Mouse (Mus musculus): Measurements from ENCODE around the gene Rbp2. TPM values are rescaled to one million over a fixed set of nuclear protein-coding genes. Genes with fewer than 3 reads are reported as not detected.

The Rbp2 gene
- polyA plus RNA-seq, 1 experiment from 2014 or later: 0.89 TPM

DNA sequence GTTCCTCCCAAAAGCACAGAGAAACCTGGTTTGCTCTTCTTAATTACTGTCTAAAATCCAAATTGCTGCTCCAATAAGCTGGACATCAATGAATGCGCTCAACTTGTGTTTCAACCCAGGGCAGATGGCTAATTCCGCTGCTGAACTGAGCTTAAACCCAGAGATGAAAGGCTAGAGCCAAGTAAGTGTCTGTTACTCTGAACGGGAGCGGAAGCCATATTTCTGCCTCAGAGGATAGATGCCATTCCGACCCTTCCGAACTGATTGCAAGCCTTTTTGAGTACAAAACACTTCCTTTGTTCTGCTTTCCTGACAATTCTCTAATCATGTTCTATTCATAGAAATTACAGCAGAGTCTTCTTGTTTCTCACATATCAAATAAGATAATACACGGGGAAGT, 41.3 kb downstream of the Rbp2 start:
- no peaks in the 10 kb centered on the region for H3K9me3 ChIP-seq
- H3K4me1 ChIP-seq: peaks cover 24% of the 10 kb centered on the region
- H3K4me3 ChIP-seq: no peak overlapping the region
- no peak overlapping the region for H3K9ac ChIP-seq
- ATAC-seq (replicated peaks): no peak
- H3K27ac ChIP-seq: no peak overlapping the region
- WGBS: 76% methylated on average over 7 of the region's 7 CpGs
- no peaks in the 10 kb centered on the region for H3K36me3 ChIP-seq (replicated peaks)
- H3K27me3 ChIP-seq (replicated peaks): no peaks in the 10 kb centered on the region
- H3K4me2 ChIP-seq: no peak overlapping the region

DNA sequence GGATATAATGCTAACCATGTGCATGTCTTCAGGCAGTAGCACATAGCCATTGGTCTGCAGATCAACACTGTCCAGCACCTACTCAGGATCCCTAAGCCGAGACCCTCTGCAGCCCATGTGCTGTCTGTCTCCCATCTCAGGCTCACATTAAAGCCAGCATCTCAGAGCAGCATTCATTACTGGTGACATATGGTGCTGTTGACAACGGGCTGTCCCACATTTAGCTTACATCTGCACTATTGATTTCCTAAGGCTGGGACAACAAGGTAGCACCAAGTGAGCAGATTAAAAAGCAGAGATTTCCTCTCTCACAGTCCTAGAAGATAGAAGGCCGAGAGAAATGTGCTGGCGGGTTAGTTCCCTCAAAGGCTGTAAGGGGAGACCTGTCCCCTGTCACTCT, 43.9 kb downstream of the Rbp2 start:
- no peaks in the 10 kb centered on the region for H3K36me3 ChIP-seq (replicated peaks)
- no peak overlapping the region for H3K9ac ChIP-seq
- H3K27me3 ChIP-seq (replicated peaks): no peaks in the 10 kb centered on the region
- no peak overlapping the region for H3K27ac ChIP-seq
- H3K4me2 ChIP-seq: no peak overlapping the region
- peaks cover 11% of the 10 kb centered on the region for H3K4me1 ChIP-seq
- ATAC-seq (replicated peaks): no peak
- no peak overlapping the region for H3K4me3 ChIP-seq
- no peaks in the 10 kb centered on the region for H3K9me3 ChIP-seq
- WGBS: 73% methylated on average over 4 of the region's 4 CpGs

DNA sequence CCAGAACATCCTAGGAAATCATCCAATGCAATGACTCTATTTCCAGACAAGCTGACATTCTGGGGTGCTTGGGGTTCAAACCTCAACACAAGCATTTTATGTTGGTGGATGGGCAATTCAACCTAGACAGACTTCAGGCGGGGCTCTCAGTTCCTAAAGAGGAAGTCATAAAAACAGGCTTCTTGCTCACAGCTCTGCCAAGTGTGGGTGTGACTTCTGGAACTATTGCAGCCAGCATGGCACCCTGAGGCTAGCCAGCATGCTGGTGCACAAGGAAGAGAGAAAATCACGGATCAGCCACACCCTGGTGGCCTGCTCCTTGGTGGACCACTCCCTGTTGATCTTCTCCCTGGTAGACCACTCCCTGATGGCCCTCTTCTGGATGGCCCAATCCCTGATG, 45.1 kb downstream of the Rbp2 start:
- H3K4me1 ChIP-seq: no peaks in the 10 kb centered on the region
- H3K36me3 ChIP-seq (replicated peaks): no peaks in the 10 kb centered on the region
- H3K9ac ChIP-seq: no peak overlapping the region
- H3K4me2 ChIP-seq: no peak overlapping the region
- 65% methylated on average over 2 of the region's 2 CpGs for WGBS
- no peak for ATAC-seq (replicated peaks)
- H3K9me3 ChIP-seq: no peaks in the 10 kb centered on the region
- H3K27ac ChIP-seq: no peak overlapping the region
- no peak overlapping the region for H3K4me3 ChIP-seq
- no peaks in the 10 kb centered on the region for H3K27me3 ChIP-seq (replicated peaks)

DNA sequence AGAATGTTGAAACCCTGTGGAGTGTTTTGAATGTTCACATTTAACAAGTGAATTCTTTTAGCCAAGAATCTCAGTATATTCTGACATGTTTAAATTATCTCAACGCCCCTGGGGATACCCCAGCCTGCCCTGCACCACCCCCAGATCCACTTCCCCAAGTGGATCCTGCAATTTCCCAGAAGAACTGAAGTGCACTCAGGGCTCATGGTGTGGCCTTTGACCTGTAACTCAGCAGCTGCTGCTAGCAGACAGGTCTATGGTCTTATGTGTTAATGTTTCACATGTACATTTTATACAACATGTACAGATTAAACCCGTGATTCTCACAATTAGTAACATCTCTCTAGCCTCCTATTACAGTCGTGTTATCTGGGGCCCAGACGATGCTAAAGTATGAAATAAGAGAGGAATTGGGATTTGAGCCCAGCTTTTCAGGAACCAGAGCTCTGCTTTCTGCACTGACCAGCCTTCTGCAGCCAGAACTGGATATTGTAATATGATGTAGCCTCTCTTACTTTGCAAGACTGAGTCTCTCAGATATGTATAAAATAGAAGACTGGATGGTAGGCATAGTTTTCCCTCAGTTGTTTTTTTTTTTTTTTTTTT, 48.9 kb downstream of the Rbp2 start:
- H3K9ac ChIP-seq: no peak overlapping the region
- no peak overlapping the region for H3K27ac ChIP-seq
- H3K4me2 ChIP-seq: no peak overlapping the region
- H3K4me1 ChIP-seq: 0 out of 2 replicates have a peak, but pooled peaks cover 8% of the 10 kb centered on the region
- H3K9me3 ChIP-seq: no peaks in the 10 kb centered on the region
- H3K27me3 ChIP-seq (replicated peaks): no peaks in the 10 kb centered on the region
- 84% methylated on average over 4 of the region's 4 CpGs for WGBS
- no peaks in the 10 kb centered on the region for H3K36me3 ChIP-seq (replicated peaks)
- ATAC-seq (replicated peaks): no peak
- H3K4me3 ChIP-seq: no peak overlapping the region

DNA sequence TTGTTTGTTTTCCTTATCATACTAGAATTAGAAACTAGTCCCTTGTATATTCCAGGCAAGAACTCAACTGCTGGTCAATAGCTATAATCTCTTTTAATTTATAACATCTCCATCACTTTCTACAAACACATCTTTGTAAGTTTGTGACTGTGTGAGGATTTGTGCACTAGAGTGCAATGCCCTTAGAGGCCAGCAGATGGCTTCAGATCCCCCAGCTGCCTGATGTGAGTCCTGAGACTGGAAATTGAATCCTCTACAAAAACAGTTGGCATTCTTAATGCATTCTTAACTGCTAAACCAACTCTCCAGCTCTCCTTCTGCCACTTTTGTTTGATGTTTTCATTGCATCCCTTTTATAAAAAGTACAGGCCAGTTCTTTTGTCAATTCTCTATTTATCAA, 49.8 kb downstream of the Rbp2 start:
- Histone ChIP-seq H3K4me2 (no peak overlapping the region), H3K9me3 (no peaks in the 10 kb centered on the region), H3K4me3 (no peak overlapping the region), H3K4me1 (0 out of 2 replicates have a peak, but pooled peaks cover 8% of the 10 kb centered on the region), H3K27ac (no peak overlapping the region), H3K36me3 (replicated peaks) (no peaks in the 10 kb centered on the region), H3K27me3 (replicated peaks) (no peaks in the 10 kb centered on the region), H3K9ac (no peak overlapping the region)
- no peak for ATAC-seq (replicated peaks)

DNA sequence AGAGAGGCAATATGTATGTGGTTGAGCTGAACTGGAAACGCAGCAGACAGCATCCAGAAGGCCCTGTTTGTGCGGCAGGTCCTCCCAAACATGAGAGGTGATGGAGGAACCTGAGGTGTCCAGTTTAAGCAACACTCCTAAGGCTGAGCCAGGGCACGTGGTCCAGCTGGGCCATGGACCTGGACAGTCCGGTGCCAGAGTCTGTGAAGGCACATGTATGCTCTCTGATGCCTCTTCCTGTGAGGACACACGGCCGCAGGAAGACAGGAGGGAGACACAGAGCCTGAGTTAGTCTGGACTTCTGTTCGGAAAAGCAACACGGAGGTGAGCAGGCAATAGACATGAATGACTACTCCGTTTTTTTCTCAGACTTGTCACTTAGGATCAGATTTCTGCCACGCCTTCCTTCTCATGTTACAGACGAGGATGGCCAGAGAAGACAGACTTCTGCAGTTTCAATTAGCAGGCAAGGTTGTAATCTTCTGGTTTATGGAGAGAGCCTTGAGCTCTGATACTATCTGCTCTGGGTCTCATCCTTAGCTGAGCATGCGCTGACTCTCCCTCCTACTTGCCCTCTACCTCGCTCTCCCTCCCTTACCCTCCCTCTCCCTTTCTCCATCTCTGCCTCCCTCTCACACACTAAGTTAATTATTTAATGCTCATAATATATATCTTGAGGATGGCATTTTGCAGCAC, 52.2 kb downstream of the Rbp2 start:
- 49% methylated on average over 13 of the region's 13 CpGs for WGBS
- Histone ChIP-seq H3K4me2 (peak overlapping the region; percentile 38), H3K9ac (no peak overlapping the region), H3K4me1 (peaks cover 8% of the 10 kb centered on the region; the same call in 1 of the 2 replicates), H3K27me3 (replicated peaks) (no peaks in the 10 kb centered on the region), H3K36me3 (replicated peaks) (no peaks in the 10 kb centered on the region), H3K4me3 (no peak overlapping the region), H3K9me3 (no peaks in the 10 kb centered on the region), H3K27ac (no peak overlapping the region)
- ATAC-seq (replicated peaks): peak; percentile 74

DNA sequence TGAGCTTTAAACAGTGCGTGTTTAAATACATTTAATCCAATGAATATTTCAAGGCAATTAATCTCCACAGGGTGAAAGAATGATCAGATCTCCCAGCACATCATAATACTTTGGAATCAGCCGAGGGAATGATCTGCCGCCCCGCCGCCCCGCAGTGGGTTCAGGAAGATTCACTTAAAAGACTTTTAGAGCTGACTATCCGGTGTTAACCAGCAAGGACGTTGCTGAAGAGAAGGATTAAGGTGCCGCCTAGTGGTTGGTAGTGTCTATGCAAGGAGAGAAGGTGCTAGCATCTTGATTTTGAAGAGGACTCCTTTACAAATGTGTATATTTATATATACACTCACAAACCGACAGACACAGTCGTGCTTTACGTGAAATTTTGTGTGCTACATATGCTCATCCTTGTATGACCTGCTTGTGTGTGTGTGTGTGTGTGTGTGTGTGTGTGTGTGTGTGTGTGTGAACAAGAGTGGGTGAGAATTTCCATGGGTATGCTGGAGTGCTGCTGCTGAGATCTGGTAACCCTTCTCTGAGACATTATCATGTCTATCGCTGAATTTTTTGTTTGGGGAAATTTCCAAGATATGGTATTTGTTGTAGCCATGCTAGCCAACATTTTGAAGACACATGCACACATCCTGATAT, 52.9 kb downstream of the Rbp2 start:
- peak; percentile 87 for ATAC-seq (replicated peaks)
- no peaks in the 10 kb centered on the region for H3K9me3 ChIP-seq
- no peaks in the 10 kb centered on the region for H3K36me3 ChIP-seq (replicated peaks)
- peak overlapping the region; percentile 38 for H3K4me2 ChIP-seq
- no peak overlapping the region for H3K9ac ChIP-seq
- H3K4me3 ChIP-seq: no peak overlapping the region
- no peaks in the 10 kb centered on the region for H3K27me3 ChIP-seq (replicated peaks)
- 4% methylated on average over 13 of the region's 13 CpGs for WGBS
- H3K4me1 ChIP-seq: peaks cover 8% of the 10 kb centered on the region; the same call in 1 of the 2 replicates
- no peak overlapping the region for H3K27ac ChIP-seq

DNA sequence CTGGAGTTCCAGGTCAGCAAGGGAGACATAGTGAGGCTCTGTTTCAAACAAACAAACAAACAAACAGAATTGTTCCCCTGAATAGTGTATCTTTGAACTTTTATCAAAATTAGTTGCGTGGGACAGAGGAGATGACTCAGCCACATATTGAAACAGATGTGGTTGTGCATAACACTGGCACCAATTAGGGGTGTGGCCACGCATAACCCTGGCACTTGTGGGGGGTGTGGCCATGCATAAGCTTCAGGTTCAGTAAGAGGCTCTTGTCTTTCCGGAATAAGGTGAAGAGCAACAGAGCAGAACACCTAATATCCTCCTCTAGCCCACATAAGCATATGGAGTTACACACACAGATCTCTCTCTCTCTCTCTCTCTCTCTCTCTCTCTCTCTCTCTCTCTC, 58.1 kb downstream of the Rbp2 start:
- Histone ChIP-seq H3K4me1 (no peaks in the 10 kb centered on the region; the same call in 1 of the 2 replicates), H3K9me3 (no peaks in the 10 kb centered on the region), H3K4me2 (no peak overlapping the region), H3K36me3 (replicated peaks) (no peaks in the 10 kb centered on the region), H3K9ac (no peak overlapping the region), H3K27me3 (replicated peaks) (no peaks in the 10 kb centered on the region), H3K4me3 (no peak overlapping the region), H3K27ac (no peak overlapping the region)
- no peak for ATAC-seq (replicated peaks)
- 84% methylated on average over 3 of the region's 3 CpGs for WGBS

Other genes starting within 250 kb of the Rbp2 start
- gene Nmnat3, start 198.7 kb upstream of the Rbp2 start, polyA plus RNA-seq (2015; fragmentation: Nextera tagmentation; extraction: Ambion mirVana): 0.84 and 1.5 TPM in 2 replicates
- gene Rbp1, start 63.2 kb upstream of the Rbp2 start, polyA plus RNA-seq (2015; fragmentation: Nextera tagmentation; extraction: Ambion mirVana): 25.5 and 30.7 TPM in 2 replicates
- 123 and 125 TPM in 2 replicates for gene Copb2, start 77.6 kb downstream of the Rbp2 start, polyA plus RNA-seq (2015; fragmentation: Nextera tagmentation; extraction: Ambion mirVana)
- 49.8 and 52.0 TPM in 2 replicates for gene Mrps22, start 115.5 kb downstream of the Rbp2 start, polyA plus RNA-seq (2015; fragmentation: Nextera tagmentation; extraction: Ambion mirVana)